Mouse (Mus musculus) intestine, embryonic 14.5 days (tissue): ENCODE data around the gene P2ry2. TPM values are rescaled to one million over a fixed set of nuclear protein-coding genes. Genes with fewer than 3 reads are reported as not detected.

Experiments
- ATAC-seq: fragments of 200-750 bp; cut with Nextera tagmentation; replicated peaks from 2 replicates; pipeline ENCODE4 v1.8.0; 2017; ENCODE audit warnings: low read depth, moderate number of reproducible peaks, moderate TSS enrichment, moderate library complexity; ENCODE audit not compliant: low FRiP score, low TSS enrichment
- DNase-seq: peaks from one replicate; pipeline ENCODE4 v3.0.0-alpha.2; 2018; ENCODE audit warnings: low spot score
- H3K27ac ChIP-seq: fragments of 300-500 bp; sonication (generic); 2 replicates; pipeline ENCODE4 v1.5.1; 2014; ENCODE audit warnings: low read depth, mild to moderate bottlenecking, control low read depth
- H3K27me3 ChIP-seq: fragments of 300-500 bp; sonication (generic); replicated peaks from 2 replicates; pipeline ENCODE4 v1.6.1; 2014; ENCODE audit warnings: low read length, control low read depth; ENCODE audit not compliant: control insufficient read depth, insufficient read depth
- H3K36me3 ChIP-seq: fragments of 300-500 bp; sonication (generic); 2 replicates; pipeline ENCODE4 v1.6.1; 2014; ENCODE audit warnings: low read length, control low read depth; ENCODE audit not compliant: control insufficient read depth, insufficient read depth
- H3K4me1 ChIP-seq: fragments of 300-500 bp; sonication (generic); replicated peaks from 2 replicates; pipeline ENCODE4 v1.6.1; 2014; ENCODE audit warnings: low read length, control low read depth, mixed read lengths; ENCODE audit not compliant: control insufficient read depth, insufficient read depth
- H3K4me2 ChIP-seq: fragments of 300-500 bp; sonication (generic); 2 replicates; pipeline ENCODE4 v1.6.1; 2014; ENCODE audit warnings: low read length
- H3K4me3 ChIP-seq: fragments of 300-500 bp; sonication (generic); 2 replicates; pipeline ENCODE4 v1.5.1; 2014; ENCODE audit warnings: low read depth, low read length, control low read depth, mixed read lengths
- H3K9ac ChIP-seq: fragments of 300-500 bp; sonication (generic); 2 replicates; pipeline ENCODE4 v1.6.1; 2014; ENCODE audit warnings: mild to moderate bottlenecking, low read length
- H3K9me3 ChIP-seq: fragments of 300-500 bp; sonication (generic); 2 replicates; pipeline ENCODE4 v1.6.1; 2016; ENCODE audit warnings: low read length, control low read depth; ENCODE audit not compliant: control insufficient read depth
- WGBS: fragments of 180-500 bp; shearing (Covaris S2); extraction: QIAGEN DNeasy Blood & Tissue Kit; methylation state at CpG from one replicate; pipeline ENCODE4 v1.1.7; 2014; 5-methylcytosine and 5-hydroxymethylcytosine counted together
- polyA plus RNA-seq: library from polyadenylated mRNA; unstranded; fragments of >200 nt; fragmentation: Nextera tagmentation; extraction: Ambion mirVana; gene quantifications from 2 replicates; pipeline ENCODE4 v1.2.1, GENCODE M21; 2014

The P2ry2 gene
- polyA plus RNA-seq, 1 experiment from 2014 or later, result 2.8 TPM

- Histone ChIP-seq H3K4me1 (peaks cover 12% of the 10 kb centered on the region), H3K36me3 (no peaks in the 10 kb centered on the region), H3K9ac (no peak overlapping the region), H3K4me2 (no peak overlapping the region; the same call in 1 of the 2 replicates), H3K27me3 (no peaks in the 10 kb centered on the region), H3K27ac (peak overlapping the region; percentile 18; the same call in 1 of the 2 replicates), H3K9me3 (no peaks in the 10 kb centered on the region), H3K4me3 (no peak overlapping the region)
- WGBS, result 11% methylated on average over 9 of the region's 9 CpGs
- ATAC-seq, result peak; percentile 62
- peak; percentile 87 for DNase-seq
Measured at GRCm38 (mm10) chr7:100988092-100988491, 24.6 kb downstream of the P2ry2 start.

GRCm38 (mm10) chr7:100984452-100985395 is 27.9 kb downstream of the P2ry2 start:
- H3K27ac ChIP-seq, result peak overlapping the region; percentile 73
- H3K4me2 ChIP-seq, result peak overlapping the region; percentile 20
- ATAC-seq, result peak; percentile 85
- WGBS, result 38% methylated on average over 21 of the region's 21 CpGs
- H3K36me3 ChIP-seq, result no peaks in the 10 kb centered on the region
- no peak overlapping the region for H3K9ac ChIP-seq
- peak; percentile 70 for DNase-seq
- H3K27me3 ChIP-seq, result no peaks in the 10 kb centered on the region
- H3K4me3 ChIP-seq, result no peak overlapping the region
- H3K4me1 ChIP-seq, result peaks cover 12% of the 10 kb centered on the region
- H3K9me3 ChIP-seq, result no peaks in the 10 kb centered on the region

GRCm38 (mm10) chr7:100979175-100979574 is 33.5 kb downstream of the P2ry2 start:
- Histone ChIP-seq H3K4me3 (no peak overlapping the region), H3K9me3 (no peaks in the 10 kb centered on the region), H3K4me1 (peaks cover 14% of the 10 kb centered on the region), H3K27me3 (peaks cover 15% of the 10 kb centered on the region), H3K9ac (no peak overlapping the region), H3K4me2 (no peak overlapping the region), H3K27ac (peak overlapping the region; percentile 33; the same call in 1 of the 2 replicates), H3K36me3 (no peaks in the 10 kb centered on the region)
- ATAC-seq (peak; percentile 59), DNase-seq (no peak)
- WGBS, result 36% methylated on average over 2 of the region's 2 CpGs

- H3K36me3 ChIP-seq, result no peaks in the 10 kb centered on the region
- H3K9ac ChIP-seq, result no peak overlapping the region
- 87% methylated on average over 5 of the region's 5 CpGs for WGBS
- ATAC-seq, result no peak
- H3K9me3 ChIP-seq, result no peaks in the 10 kb centered on the region
- no peak overlapping the region for H3K27ac ChIP-seq
- DNase-seq, result no peak
- no peak overlapping the region for H3K4me2 ChIP-seq
- H3K4me3 ChIP-seq, result no peak overlapping the region
- H3K4me1 ChIP-seq, result peaks cover 13% of the 10 kb centered on the region
- peaks cover 25% of the 10 kb centered on the region for H3K27me3 ChIP-seq
Measured at GRCm38 (mm10) chr7:100978171-100978570, 34.5 kb downstream of the P2ry2 start.

- H3K4me3 ChIP-seq, result peak within 1 kb of the TSS; percentile 37
- 4% methylated on average over 35 of the region's 36 CpGs for WGBS
- H3K27ac ChIP-seq, result no peak within 1 kb of the TSS
- H3K27me3 ChIP-seq, result peaks cover 30% of the 10 kb centered on the region
- no peaks in the 10 kb centered on the region for H3K9me3 ChIP-seq
- DNase-seq (no peak), ATAC-seq (peak; percentile 68)
- no peaks in the 10 kb centered on the region for H3K36me3 ChIP-seq
- peak within 1 kb of the TSS; percentile 57 for H3K4me2 ChIP-seq
- H3K4me1 ChIP-seq, result peaks cover 17% of the 10 kb centered on the region
- peak within 1 kb of the TSS; percentile 25 for H3K9ac ChIP-seq
Measured at GRCm38 (mm10) chr7:100974135-100974903, 38.3 kb downstream of the P2ry2 start, which contains the start of gene P2ry6. P2ry6 (minus strand) TSS chr7:100974649.

- Histone ChIP-seq H3K27me3 (peaks cover 30% of the 10 kb centered on the region), H3K36me3 (no peaks in the 10 kb centered on the region), H3K4me1 (peaks cover 8% of the 10 kb centered on the region), H3K4me2 (no peak overlapping the region), H3K4me3 (no peak overlapping the region), H3K9me3 (no peaks in the 10 kb centered on the region), H3K27ac (no peak overlapping the region), H3K9ac (no peak overlapping the region)
- ATAC-seq (no peak), DNase-seq (no peak)
- 41% methylated on average over 3 of the region's 3 CpGs for WGBS
Measured at GRCm38 (mm10) chr7:100972875-100973274, 39.8 kb downstream of the P2ry2 start.

GRCm38 (mm10) chr7:100968874-100969659 is 43.6 kb downstream of the P2ry2 start:
- Histone ChIP-seq H3K36me3 (no peaks in the 10 kb centered on the region), H3K9ac (no peak overlapping the region), H3K9me3 (no peaks in the 10 kb centered on the region), H3K27me3 (peaks cover 14% of the 10 kb centered on the region), H3K4me3 (no peak overlapping the region), H3K27ac (no peak overlapping the region), H3K4me2 (no peak overlapping the region), H3K4me1 (peaks cover 8% of the 10 kb centered on the region)
- WGBS, result 72% methylated on average over 10 of the region's 10 CpGs
- no peak for ATAC-seq
- no peak for DNase-seq

- H3K4me1 ChIP-seq, result peaks cover 8% of the 10 kb centered on the region
- peaks cover 7% of the 10 kb centered on the region for H3K27me3 ChIP-seq
- H3K9ac ChIP-seq, result no peak overlapping the region
- H3K9me3 ChIP-seq, result no peaks in the 10 kb centered on the region
- ATAC-seq (peak; percentile 51; the same call in 1 of the 2 replicates), DNase-seq (no peak)
- WGBS, result 68% methylated on average over 6 of the region's 6 CpGs
- H3K36me3 ChIP-seq, result no peaks in the 10 kb centered on the region
- H3K27ac ChIP-seq, result no peak overlapping the region
- H3K4me2 ChIP-seq, result no peak overlapping the region
- no peak overlapping the region for H3K4me3 ChIP-seq
Measured at GRCm38 (mm10) chr7:100968376-100968775, 44.3 kb downstream of the P2ry2 start.
